Mouse (Mus musculus) layer of hippocampus, adult 11-12 months (tissue): ENCODE data around the gene Rnf10.
A peak's percentile ranks its signal among the peaks of the same experiment; 100 is the strongest.

ENCODE experiments used
- DNase-seq: peaks from one replicate; pipeline ENCODE4 v3.0.0; 2022; ENCODE audit warnings: low spot score

Rnf10 gene

DNA sequence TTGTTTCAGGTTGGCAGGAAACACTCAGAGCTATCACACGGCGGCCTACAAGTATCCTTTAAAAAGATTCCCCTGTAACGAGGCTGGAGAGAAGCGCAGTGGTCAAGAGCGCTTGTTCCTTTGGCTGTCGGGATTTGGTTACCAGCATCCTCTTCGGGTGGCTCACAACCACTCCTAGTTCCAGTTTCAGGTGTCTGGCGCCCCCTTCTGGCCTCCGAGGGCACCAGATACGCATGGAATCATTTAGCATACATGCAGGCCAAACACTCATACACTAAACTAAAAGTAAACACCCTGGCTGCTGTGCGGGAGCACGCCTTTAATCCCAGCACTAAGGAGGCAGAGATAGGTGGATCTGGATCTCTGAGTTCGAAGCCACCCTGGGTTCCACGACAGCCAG, 3.3 kb upstream of the Rnf10 start:
- DNase-seq = no peak

DNA sequence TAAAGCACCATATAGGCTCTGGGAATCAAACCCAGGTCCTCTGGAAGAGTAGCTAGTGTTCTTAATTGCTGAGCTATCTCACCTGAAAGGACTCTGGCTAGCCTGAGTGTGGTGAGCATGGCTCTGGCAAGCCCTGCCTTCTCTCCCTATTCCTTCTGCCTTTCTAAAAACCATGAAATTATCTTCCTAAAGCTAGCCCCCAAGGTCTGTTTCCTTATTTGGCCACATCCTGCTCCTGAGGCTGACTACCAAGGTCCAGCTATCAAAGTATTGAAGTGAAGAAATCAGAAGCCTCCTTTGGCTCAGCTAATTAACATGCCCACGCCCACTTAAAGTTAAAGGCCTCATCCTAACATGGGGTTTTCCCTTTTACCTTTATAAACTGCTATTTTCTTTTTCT, 2.1 kb upstream of the Rnf10 start:
- no peak for DNase-seq

GRCm38 (mm10) chr5:115274353-115274752, 1.7 kb upstream of the Rnf10 start:
- no peak for DNase-seq

- DNase-seq = no peak
Observed at GRCm38 (mm10) chr5:115273549-115274135, 944 bp upstream of the Rnf10 start.

GRCm38 (mm10) chr5:115271931-115272811, 527 bp downstream of the Rnf10 start:
- DNase-seq = peak; percentile 42

GRCm38 (mm10) chr5:115269969-115270368, 2.7 kb downstream of the Rnf10 start:
- DNase-seq = no peak

- no peak for DNase-seq
Observed at GRCm38 (mm10) chr5:115268266-115268665, 4.4 kb downstream of the Rnf10 start.

DNA sequence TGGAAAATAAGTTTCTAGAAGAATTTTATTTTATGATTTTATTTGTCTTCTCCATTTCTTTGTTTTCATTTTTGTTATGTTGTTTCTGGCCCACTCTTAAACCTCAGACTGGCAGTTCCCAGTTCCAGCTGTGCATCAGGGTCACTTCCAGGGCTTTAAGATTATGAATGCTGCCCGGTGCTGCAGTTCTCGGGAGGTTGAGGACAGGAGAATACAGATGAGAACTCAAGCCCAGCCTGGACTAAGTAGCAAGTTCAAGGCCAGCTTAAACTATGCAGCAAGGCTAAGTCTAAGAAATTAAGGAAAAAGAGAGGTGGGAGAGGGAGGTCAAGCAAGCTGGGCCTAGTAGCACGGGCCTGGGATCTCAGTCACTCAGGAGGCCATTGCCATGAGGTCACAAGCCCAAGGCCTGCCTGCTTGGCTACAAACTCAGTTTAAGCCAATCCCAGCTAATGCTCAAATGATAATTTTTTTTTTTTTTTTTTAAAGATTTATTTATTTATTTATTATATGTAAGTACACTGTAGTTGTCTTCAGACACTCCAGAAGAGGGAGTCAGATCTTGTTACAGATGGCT, 5.1 kb downstream of the Rnf10 start:
- no peak for DNase-seq

GRCm38 (mm10) chr5:115266787-115267468, 5.8 kb downstream of the Rnf10 start:
- no peak for DNase-seq

- DNase-seq = no peak
Observed at GRCm38 (mm10) chr5:115266340-115266739, 6.4 kb downstream of the Rnf10 start.

DNA sequence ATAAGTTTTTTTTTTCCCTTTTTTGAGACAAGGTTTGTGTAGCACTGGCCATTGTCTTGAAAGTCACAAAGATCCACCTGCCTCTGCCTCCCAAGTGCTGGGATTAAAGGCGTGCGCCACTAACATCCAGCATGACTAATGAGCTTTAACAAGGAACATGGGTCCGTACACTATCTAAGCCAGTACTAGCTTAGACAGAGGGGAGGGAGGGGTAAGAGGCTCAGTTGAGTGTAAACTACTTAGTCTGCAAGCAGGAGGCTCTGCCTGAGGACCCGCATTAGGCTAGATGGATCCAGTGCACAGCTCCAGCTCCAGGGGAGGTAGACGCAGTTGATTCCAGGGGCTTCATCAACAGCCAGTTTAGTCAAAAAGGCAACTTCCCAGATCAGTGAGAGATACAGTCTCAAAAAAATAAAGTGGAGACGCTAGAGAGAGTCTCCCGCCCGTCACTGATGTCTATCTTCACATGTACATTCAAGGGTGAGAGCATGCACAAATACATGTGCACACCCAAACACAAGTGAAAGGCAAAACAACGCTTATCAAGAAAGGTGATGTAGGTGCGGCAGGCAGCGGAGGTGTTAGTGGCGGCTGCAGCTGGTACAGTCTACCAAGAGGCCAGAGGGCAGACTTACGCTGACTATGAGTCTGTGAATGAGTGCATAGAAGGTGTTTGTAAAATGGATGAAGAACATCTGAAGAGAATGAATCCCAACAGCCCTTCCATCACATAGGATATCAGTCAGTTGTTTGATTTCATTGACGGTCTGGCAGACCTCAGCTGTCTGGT, 10.0 kb downstream of the Rnf10 start:
- no peak for DNase-seq

DNA sequence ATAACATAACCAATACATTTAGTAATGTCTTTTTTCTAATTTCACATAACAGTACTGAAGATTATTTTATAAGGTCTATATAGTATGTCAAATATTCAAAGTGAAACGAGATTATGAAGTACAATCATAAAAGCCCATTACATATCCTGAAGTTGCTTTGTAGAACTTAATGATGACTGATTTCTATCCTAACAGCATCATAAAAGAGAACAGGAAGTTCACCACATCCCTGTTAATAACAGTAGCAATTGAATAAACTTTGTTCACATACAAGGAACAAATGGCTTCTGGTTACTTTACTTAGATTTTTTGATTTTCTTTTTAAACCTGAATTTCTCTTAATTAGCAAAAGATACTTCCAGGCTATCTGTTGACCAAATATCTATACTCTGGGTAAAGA, 10.8 kb downstream of the Rnf10 start:
- DNase-seq = no peak

- DNase-seq = no peak
Observed at GRCm38 (mm10) chr5:115261141-115261540, 11.6 kb downstream of the Rnf10 start.

DNA sequence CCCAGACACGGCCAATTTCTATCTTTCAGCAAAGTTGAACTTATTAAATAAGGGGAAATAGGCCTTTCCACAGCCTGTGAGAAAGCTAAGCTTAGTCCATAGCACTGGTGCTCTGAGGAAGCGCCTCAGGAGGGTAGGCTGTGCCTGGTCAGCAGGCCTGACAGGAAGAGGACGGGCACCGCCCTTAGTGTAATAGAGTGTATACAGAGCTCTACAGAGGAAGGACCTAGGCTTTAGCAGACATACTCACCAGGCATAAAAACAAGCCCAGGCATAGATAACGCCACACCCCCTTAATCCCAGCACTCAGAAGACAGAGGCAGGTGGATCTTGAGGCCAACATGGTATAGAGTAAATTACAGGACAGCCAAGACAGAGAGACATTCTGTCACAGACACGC, 12.3 kb downstream of the Rnf10 start:
- no peak for DNase-seq

DNA sequence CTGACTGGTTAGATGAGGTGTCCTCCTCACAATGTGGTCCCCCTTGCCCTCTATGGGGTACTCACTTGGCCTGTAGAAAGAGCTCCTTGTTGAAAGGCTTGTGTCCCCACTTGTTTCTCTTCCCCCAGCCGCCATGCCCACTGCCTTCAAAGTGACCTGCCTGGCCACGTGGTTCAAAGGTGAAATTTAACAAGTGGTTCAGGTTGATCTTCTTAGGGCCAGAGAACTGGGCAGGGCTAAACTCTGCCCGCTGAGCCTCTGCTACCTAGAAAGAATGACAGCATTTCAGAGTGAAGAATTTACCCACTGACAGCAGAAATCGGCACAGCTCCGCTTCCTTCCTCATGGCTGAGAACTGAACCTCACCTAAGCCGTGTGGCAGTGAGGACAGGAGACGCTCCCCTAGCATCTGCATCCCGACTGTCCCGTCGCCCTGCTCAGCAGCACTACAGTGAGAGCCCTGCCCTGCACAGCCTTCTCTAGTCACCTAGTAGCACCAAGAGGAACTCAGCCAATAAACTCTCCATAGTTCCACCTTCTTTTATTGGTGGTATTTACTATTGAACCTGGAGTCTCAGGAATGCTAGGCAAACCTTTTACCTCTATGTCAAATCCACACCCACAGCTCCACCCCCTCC, 15.7 kb downstream of the Rnf10 start:
- DNase-seq = no peak

DNA sequence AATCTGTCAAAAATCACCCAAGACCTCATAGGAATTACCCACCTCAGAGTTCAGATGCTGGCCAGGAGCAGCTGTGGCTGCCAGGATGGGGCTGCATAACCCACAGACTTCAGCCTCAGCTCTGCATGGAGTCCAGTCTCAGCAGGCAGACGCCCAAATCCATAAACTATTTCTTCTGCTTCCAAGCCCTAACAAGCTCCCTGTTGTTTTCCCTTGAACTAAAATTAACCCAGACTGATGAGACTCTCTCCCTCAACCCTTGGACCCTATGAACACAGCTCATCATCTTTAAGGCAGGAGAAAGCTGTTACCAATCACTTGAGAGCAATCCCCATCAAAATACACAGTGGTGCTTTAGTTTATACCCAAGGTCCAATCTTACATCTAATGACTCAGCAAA, 17.2 kb downstream of the Rnf10 start:
- no peak for DNase-seq

DNA sequence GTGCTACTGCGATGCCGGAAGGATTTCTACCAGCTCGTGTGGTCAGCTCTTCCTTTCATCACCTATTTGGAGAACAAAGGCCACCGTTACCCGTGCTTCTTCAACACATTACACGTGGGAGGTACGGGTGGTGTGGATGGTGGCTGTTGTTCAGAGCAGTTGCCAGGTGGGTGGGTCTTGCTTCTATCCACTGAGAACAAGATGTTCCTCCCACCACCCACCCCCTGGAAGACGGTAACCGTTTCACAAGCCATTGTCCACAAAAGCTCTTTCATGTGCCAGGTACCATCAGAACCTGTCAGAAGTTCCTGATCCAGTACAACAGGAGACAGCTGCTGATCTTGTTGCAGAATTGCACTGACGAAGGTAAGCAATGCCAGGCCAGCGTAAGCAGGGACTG, 32.5 kb downstream of the Rnf10 start:
- DNase-seq = peak; percentile 46

GRCm38 (mm10) chr5:115238729-115239195, 33.9 kb downstream of the Rnf10 start:
- DNase-seq = no peak

GRCm38 (mm10) chr5:115237803-115238728, 34.6 kb downstream of the Rnf10 start:
- DNase-seq = peak; percentile 92

DNA sequence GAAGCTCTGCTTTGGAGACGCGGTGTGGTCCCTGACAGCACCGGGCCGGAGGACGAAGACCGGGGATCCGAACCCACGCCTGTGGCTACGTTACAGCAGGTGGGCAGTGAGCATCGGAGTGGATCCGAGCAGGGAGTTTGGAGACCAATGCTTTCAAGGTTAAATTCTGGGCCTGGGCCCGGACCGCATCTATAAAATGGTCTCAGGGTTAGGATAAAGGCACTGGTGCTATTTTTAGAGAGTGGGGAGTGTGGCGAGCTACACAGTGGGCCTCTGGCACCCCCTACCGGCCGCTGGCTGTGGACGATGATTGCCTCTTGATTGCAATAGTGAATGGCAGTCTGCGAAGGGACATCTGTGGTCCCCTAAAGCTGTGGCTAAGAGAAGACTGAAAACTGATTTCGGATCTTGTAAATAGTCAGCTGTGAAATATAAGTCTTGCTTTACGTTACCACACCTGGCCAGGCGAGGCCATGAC, 36.9 kb downstream of the Rnf10 start, which contains the start of gene Pop5:
Gene Pop5 (plus strand): TSS at position 51 of the 478 bp plus-strand sequence.
- DNase-seq = peak; percentile 92
